Mouse (Mus musculus) liver, embryonic 13.5 days (tissue): ENCODE data around the gene Ric3. TPM values are rescaled to one million over a fixed set of nuclear protein-coding genes. Genes with fewer than 3 reads are reported as not detected.

Experiments used
- ATAC-seq: fragments of 200-750 bp; cut with Nextera tagmentation; 2 replicates; pipeline ENCODE4 v1.8.0; 2017; ENCODE audit warnings: low read depth, mild to moderate bottlenecking, moderate number of reproducible peaks, moderate library complexity
- DNase-seq: peaks from one replicate; pipeline ENCODE4 v3.0.0; 2022
- H3K27ac ChIP-seq: fragments of 300-500 bp; sonication (generic); 2 replicates; pipeline ENCODE4 v1.5.1; 2015; ENCODE audit warnings: moderate library complexity, mild to moderate bottlenecking, inconsistent platforms
- H3K27me3 ChIP-seq: fragments of 300-500 bp; sonication (generic); 2 replicates; pipeline ENCODE4 v1.6.1; 2015; ENCODE audit warnings: mild to moderate bottlenecking, inconsistent platforms
- H3K36me3 ChIP-seq: fragments of 300-500 bp; sonication (generic); 2 replicates; pipeline ENCODE4 v1.6.1; 2015; ENCODE audit warnings: mild to moderate bottlenecking, inconsistent platforms
- H3K4me1 ChIP-seq: fragments of 300-500 bp; sonication (generic); replicated peaks from 2 replicates; pipeline ENCODE4 v1.6.1; 2015; ENCODE audit warnings: inconsistent platforms
- H3K4me2 ChIP-seq: fragments of 300-500 bp; sonication (generic); 2 replicates; pipeline ENCODE4 v1.6.1; 2015; ENCODE audit warnings: inconsistent platforms, mild to moderate bottlenecking, moderate library complexity
- H3K4me3 ChIP-seq: fragments of 300-500 bp; sonication (generic); replicated peaks from 2 replicates; pipeline ENCODE4 v1.5.1; 2015; ENCODE audit warnings: mild to moderate bottlenecking, inconsistent platforms
- H3K9ac ChIP-seq: fragments of 300-500 bp; sonication (generic); 2 replicates; pipeline ENCODE4 v1.6.1; 2015; ENCODE audit warnings: mild to moderate bottlenecking, inconsistent platforms
- H3K9me3 ChIP-seq: fragments of 300-500 bp; sonication (generic); replicated peaks from 2 replicates; pipeline ENCODE4 v1.6.1; 2016; ENCODE audit warnings: inconsistent platforms
- WGBS: fragments of 180-500 bp; shearing (Covaris S2); methylation state at CpG from one replicate; pipeline ENCODE4 v1.1.7; 2015; ENCODE audit not compliant: insufficient replicate concordance; 5-methylcytosine and 5-hydroxymethylcytosine counted together
- polyA plus RNA-seq: library from polyadenylated mRNA; unstranded; fragments of >200 nt; fragmentation: Nextera tagmentation; extraction: Ambion mirVana; gene quantifications from 2 replicates; pipeline ENCODE4 v1.2.1, GENCODE M21; 2015

The Ric3 gene
- polyA plus RNA-seq, 1 experiment from 2014 or later, result 0.73 TPM

DNA sequence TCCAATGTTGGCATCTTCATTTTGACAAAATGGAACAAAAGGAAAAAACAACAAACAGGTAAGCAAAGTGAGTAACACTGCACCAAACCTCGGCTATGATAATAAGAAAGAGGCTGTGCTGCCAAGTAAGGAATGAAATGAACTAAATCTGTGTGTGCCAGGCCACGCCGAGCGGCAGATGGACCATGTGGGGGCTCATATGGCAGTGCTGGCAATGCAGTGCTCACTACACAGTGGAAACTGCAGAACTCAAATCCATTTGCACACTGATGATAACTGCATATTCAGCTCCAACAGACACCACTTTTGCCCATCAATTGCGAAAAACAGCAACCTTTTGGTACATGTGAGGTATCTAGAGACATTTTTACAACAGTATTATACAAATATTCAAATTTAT lies 43.7 kb downstream of the Ric3 start:
- H3K4me2 ChIP-seq, result no peak overlapping the region
- no peaks in the 10 kb centered on the region for H3K27me3 ChIP-seq
- no peaks in the 10 kb centered on the region for H3K9me3 ChIP-seq
- H3K9ac ChIP-seq, result no peak overlapping the region
- 70% methylated on average over 5 of the region's 5 CpGs for WGBS
- H3K27ac ChIP-seq, result no peak overlapping the region
- H3K4me3 ChIP-seq, result no peak overlapping the region
- no peaks in the 10 kb centered on the region for H3K4me1 ChIP-seq
- no peak for DNase-seq
- ATAC-seq, result no peak
- no peaks in the 10 kb centered on the region for H3K36me3 ChIP-seq

DNA sequence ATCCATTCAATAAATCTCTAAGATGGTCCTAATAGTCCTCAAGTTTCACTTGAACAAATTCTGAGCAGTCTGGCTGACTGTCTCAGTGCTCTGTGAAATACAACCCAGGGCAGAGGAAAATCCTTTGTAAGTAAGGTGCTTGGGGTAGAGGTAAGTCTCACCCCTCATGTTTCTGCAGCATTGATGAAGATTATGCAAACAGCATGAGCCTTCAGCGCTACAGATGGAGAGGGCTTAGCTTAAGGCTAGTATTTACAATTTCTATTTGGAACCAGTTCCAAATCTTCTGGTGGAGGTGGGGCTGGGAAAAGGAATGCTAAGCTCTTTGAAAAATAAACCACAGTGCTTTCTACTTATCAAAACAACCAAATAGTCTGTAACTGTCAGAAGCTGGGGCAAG lies 44.1 kb downstream of the Ric3 start:
- Histone ChIP-seq H3K36me3 (no peaks in the 10 kb centered on the region), H3K4me1 (no peaks in the 10 kb centered on the region), H3K9me3 (no peaks in the 10 kb centered on the region), H3K4me3 (no peak overlapping the region), H3K9ac (no peak overlapping the region), H3K27me3 (no peaks in the 10 kb centered on the region), H3K4me2 (no peak overlapping the region), H3K27ac (no peak overlapping the region)
- ATAC-seq (no peak), DNase-seq (no peak)
- 62% methylated on average over 1 of the region's 1 CpGs for WGBS

DNA sequence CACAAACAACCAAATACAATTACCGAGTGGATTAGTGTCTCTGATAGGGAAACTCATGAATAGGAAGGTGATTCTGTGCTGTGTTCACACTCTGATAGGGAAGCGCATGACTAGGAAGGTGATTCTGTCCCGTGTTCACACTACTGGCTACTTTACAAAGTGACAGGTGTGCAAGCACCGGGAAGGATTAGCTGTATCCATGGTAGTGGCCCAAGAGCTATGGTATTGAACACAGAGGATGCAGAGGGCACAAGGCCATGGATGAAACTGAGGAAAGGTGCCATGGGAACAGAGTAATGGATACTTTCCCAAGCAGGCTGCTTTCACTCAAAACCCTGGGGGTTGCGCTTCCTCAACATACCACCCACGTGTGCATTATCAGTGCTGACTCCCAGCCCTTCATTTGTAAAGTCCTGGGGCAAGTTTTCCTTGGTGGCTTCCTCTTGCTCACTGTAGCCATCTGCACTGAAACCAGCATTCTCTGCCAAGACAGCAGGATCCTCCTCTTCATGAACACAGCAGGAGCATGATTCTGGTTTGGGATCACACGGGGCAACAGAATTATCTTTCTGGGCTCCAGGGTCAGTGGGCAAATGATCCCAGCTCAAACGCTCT lies 44.9 kb downstream of the Ric3 start:
- Histone ChIP-seq H3K27me3 (no peaks in the 10 kb centered on the region), H3K27ac (no peak overlapping the region), H3K9me3 (no peaks in the 10 kb centered on the region), H3K4me1 (no peaks in the 10 kb centered on the region), H3K9ac (no peak overlapping the region), H3K4me2 (no peak overlapping the region), H3K36me3 (no peaks in the 10 kb centered on the region), H3K4me3 (no peak overlapping the region)
- no peak for DNase-seq
- WGBS, result 65% methylated on average over 8 of the region's 8 CpGs
- no peak for ATAC-seq

DNA sequence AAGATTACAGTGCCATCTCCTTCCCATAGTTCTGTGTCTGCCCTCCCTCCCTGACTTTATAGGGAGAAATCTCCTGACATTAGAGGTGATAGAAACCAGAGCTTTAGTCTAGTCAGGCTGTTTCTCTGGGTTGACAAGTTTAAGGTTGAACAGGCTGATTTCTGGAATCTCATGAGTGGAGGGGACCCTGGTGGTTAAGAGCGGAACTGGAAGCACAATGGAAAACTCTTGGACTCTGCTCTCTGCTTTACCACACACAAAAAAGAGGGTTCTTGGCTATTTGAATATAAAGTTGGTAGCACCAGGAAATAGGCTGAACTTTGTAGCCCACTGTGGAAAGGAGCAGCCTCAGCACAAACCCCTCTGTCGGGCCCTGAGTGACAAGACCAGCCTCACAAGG lies 51.1 kb downstream of the Ric3 start:
- no peak overlapping the region for H3K4me3 ChIP-seq
- no peak for ATAC-seq
- WGBS, result 53% methylated on average over 2 of the region's 2 CpGs
- no peaks in the 10 kb centered on the region for H3K27me3 ChIP-seq
- H3K4me1 ChIP-seq, result no peaks in the 10 kb centered on the region
- DNase-seq, result no peak
- H3K9me3 ChIP-seq, result no peaks in the 10 kb centered on the region
- no peaks in the 10 kb centered on the region for H3K36me3 ChIP-seq
- H3K9ac ChIP-seq, result no peak overlapping the region
- no peak overlapping the region for H3K4me2 ChIP-seq
- no peak overlapping the region for H3K27ac ChIP-seq

DNA sequence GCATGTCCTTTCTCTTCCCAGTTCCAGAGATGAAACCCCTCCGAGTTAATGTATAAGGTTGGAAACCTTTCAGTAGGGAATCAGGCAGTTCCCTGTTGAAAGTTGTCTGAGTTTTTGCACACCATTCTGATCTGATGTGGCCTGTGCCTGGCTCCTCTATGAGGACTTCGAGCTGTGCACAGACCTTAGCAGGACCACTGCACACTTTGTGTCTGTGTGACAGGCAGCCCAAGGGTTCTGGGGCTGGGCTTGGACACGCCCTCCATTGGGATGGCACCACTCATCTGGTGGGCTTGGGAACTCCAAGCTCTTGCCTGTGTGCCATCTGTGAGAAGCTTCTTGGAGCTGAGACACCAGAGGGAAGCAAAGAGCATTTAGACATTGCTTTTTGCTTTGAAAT lies 51.8 kb downstream of the Ric3 start:
- WGBS, result 54% methylated on average over 3 of the region's 3 CpGs
- Histone ChIP-seq H3K4me2 (no peak overlapping the region), H3K36me3 (no peaks in the 10 kb centered on the region), H3K9ac (no peak overlapping the region), H3K9me3 (no peaks in the 10 kb centered on the region), H3K4me1 (no peaks in the 10 kb centered on the region), H3K27ac (no peak overlapping the region), H3K4me3 (no peak overlapping the region), H3K27me3 (no peaks in the 10 kb centered on the region)
- no peak for DNase-seq
- ATAC-seq, result no peak

DNA sequence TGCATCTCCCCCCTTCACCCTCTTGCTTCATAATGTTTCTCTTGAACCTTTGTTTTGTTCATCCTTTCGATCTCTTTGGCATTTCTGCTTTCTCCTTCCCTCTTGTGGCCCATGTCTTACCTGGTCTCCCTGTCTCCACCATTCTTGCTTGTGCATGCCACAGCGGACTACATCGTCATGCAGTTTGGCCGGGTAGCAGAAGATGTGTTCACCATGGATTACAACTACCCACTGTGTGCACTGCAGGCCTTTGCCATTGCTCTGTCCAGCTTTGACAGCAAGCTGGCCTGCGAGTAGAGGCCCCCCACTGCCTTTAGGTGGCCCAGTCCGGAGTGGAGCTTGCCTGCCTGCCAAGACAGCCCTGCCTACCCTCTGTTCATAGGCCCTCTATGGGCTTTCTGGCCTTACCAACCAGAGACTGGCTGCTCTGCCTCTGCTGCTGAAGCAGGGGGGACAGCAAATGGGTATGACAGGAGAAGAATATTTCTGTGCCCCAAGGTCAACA lies 53.1 kb downstream of the Ric3 start:
- no peaks in the 10 kb centered on the region for H3K36me3 ChIP-seq
- H3K9ac ChIP-seq, result no peak overlapping the region
- H3K27me3 ChIP-seq, result no peaks in the 10 kb centered on the region
- ATAC-seq, result no peak
- H3K9me3 ChIP-seq, result no peaks in the 10 kb centered on the region
- H3K4me3 ChIP-seq, result no peak overlapping the region
- no peak overlapping the region for H3K27ac ChIP-seq
- no peaks in the 10 kb centered on the region for H3K4me1 ChIP-seq
- no peak overlapping the region for H3K4me2 ChIP-seq
- WGBS, result 65% methylated on average over 6 of the region's 6 CpGs
- DNase-seq, result no peak

DNA sequence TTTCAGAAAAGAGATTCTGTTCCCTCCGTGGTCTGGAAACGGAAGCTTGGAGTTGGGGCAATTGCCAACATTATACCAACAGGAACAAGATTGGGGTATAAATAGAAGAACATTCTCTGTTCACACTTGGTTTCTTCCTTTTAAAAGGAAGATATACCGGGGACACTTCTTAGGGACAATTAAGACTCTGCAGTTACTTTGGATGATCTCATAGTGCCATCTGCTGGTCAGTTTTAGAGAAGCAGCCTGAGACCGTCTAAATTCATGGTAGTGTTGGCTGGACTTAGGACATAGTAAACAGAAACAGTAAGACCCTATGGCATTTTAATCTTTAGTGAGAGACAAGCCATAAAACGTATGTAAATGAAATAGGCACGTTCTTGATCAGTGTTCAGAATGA lies 54.9 kb downstream of the Ric3 start:
- no peaks in the 10 kb centered on the region for H3K4me1 ChIP-seq
- ATAC-seq, result no peak
- no peak overlapping the region for H3K4me3 ChIP-seq
- no peak for DNase-seq
- no peak overlapping the region for H3K4me2 ChIP-seq
- no peaks in the 10 kb centered on the region for H3K27me3 ChIP-seq
- H3K9ac ChIP-seq, result no peak overlapping the region
- no peak overlapping the region for H3K27ac ChIP-seq
- no peaks in the 10 kb centered on the region for H3K36me3 ChIP-seq
- H3K9me3 ChIP-seq, result no peaks in the 10 kb centered on the region
- 28% methylated on average over 6 of the region's 6 CpGs for WGBS

DNA sequence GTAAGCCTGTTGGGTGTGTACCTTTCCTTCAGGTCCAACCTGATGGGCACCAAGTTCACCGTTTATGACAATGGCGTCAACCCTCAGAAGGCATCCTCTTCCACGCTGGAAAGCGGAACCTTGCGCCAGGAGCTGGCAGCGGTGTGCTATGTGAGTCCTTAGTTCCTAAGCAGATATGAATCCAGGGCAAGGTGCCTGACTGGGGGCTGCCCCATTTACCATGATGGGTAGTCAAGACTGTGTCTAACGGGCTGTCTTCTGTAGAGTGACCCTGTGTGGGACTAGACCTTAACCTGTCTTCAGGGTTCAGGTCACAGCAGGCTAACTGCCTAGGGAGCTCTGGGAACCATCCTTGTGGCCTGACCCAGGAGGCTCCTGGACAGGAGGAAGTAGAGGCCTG lies 55.4 kb downstream of the Ric3 start:
- Histone ChIP-seq H3K9me3 (no peaks in the 10 kb centered on the region), H3K27me3 (no peaks in the 10 kb centered on the region), H3K27ac (no peak overlapping the region), H3K4me1 (no peaks in the 10 kb centered on the region), H3K36me3 (no peaks in the 10 kb centered on the region), H3K4me3 (no peak overlapping the region), H3K9ac (no peak overlapping the region), H3K4me2 (no peak overlapping the region)
- 88% methylated on average over 7 of the region's 7 CpGs for WGBS
- DNase-seq (no peak), ATAC-seq (no peak)

DNA sequence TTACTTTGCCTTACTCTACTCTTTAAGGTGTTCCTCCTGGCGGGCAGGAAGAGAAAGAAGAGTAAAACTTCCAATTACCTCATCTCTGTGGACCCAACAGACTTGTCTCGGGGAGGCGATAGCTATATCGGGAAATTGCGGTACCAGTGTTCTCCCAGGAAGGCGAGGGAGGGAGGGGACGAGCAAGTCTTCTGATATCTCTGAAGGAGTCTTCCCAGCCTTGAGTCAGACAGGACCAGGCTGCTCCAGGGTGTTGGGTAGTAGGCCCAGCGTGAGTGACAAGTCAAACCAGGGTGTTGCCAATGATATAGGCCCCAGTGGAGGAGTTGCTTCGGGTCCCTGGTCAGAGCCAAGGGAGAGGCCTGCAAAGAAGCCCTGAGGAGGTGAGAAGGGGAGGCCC lies 56.2 kb downstream of the Ric3 start:
- no peaks in the 10 kb centered on the region for H3K36me3 ChIP-seq
- WGBS, result 71% methylated on average over 9 of the region's 9 CpGs

DNA sequence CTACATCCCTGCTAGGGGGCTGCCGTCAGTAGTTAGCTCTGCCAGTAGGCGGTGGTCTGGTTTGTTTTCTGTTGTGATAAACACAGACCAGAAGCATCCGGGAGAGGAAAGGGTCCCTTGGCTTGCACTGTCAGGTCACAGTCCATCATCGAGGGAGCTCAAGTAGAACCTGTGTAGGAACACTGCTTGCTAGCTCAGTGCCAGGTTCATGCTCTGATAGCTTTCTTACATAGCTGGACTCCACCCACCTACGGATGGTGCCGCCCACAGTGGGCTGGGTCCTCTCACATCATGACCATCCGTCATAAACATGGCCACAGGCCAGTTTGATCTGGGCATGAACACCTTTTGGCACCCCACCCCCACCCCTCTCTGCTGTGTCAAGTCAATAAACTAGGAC lies 57.4 kb downstream of the Ric3 start:
- H3K27me3 ChIP-seq, result no peaks in the 10 kb centered on the region
- H3K4me2 ChIP-seq, result no peak overlapping the region
- WGBS, result 63% methylated on average over 7 of the region's 7 CpGs
- no peaks in the 10 kb centered on the region for H3K36me3 ChIP-seq
- no peaks in the 10 kb centered on the region for H3K4me1 ChIP-seq
- no peak overlapping the region for H3K4me3 ChIP-seq
- no peak overlapping the region for H3K9ac ChIP-seq
- no peak overlapping the region for H3K27ac ChIP-seq
- ATAC-seq (no peak), DNase-seq (no peak)
- no peaks in the 10 kb centered on the region for H3K9me3 ChIP-seq

More for the DNA sequence above, 56.2 kb downstream of the Ric3 start:
- no peak overlapping the region for H3K9ac ChIP-seq
- ATAC-seq (no peak), DNase-seq (no peak)
- no peak overlapping the region for H3K27ac ChIP-seq
- H3K9me3 ChIP-seq, result no peaks in the 10 kb centered on the region
- no peak overlapping the region for H3K4me2 ChIP-seq
- no peaks in the 10 kb centered on the region for H3K4me1 ChIP-seq
- no peak overlapping the region for H3K4me3 ChIP-seq
- H3K27me3 ChIP-seq, result no peaks in the 10 kb centered on the region

DNA sequence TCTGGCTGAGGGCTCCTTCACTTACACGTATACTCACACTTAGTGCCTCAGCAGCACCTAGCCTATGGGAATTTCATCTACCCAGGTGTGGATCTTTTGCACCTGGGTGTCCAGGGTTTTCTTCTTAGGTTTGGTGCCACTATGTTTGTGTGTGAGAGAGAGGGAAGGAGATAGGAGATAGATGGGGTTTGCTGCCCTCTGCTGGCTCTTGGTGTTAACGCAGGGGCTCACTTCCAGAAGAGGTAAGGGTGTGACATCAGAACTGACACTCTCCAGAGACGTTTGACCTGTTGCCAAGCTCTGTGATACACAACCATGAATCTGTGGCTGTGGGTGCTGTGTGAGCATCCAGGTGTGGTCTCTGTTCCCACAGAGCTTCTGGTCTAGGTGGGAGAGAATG lies 61.7 kb downstream of the Ric3 start:
- Histone ChIP-seq H3K36me3 (no peaks in the 10 kb centered on the region), H3K9ac (no peak overlapping the region), H3K27ac (no peak overlapping the region), H3K4me3 (no peak overlapping the region), H3K9me3 (no peaks in the 10 kb centered on the region), H3K4me2 (no peak overlapping the region), H3K27me3 (no peaks in the 10 kb centered on the region), H3K4me1 (no peaks in the 10 kb centered on the region)
- ATAC-seq (peak; percentile 38; the same call in 1 of the 2 replicates), DNase-seq (peak; percentile 10)
- WGBS, result 13% methylated on average over 3 of the region's 3 CpGs

DNA sequence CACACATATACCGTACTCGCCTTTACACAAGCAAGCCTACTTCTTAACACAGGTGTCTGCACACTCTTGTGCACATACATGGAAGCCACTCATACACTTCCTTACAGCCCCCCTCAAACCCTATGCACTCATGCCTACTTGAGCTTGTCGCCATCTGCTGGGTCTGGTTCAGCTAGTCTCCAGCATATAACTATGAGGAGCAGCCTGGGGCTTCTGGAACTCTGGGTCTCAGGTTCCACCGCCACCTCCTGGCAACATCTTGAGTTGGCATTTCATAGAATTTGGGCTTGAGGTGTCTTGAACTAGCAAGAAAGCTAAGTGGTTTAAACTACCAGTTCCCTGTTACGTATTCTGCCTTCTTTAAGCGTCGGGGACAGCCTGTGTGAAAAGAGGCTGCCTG lies 63.9 kb downstream of the Ric3 start:
- 71% methylated on average over 7 of the region's 7 CpGs for WGBS
- ATAC-seq (no peak), DNase-seq (no peak)
- Histone ChIP-seq H3K9me3 (no peaks in the 10 kb centered on the region), H3K4me2 (no peak overlapping the region), H3K27ac (no peak overlapping the region), H3K27me3 (no peaks in the 10 kb centered on the region), H3K4me3 (no peak overlapping the region), H3K36me3 (no peaks in the 10 kb centered on the region), H3K9ac (no peak overlapping the region), H3K4me1 (no peaks in the 10 kb centered on the region)
